Mouse (Mus musculus) G1E (cell line): ENCODE measurements around the gene Slc13a2. TPM values are rescaled to one million over a fixed set of nuclear protein-coding genes. Genes with fewer than 3 reads are reported as not detected.

Source experiments
- ATAC-seq: 2 replicates; pipeline ENCODE4 v1.8.0; 2016; ENCODE audit warnings: mild to moderate bottlenecking; ENCODE audit not compliant: insufficient number of reproducible peaks, poor library complexity, low FRiP score, severe bottlenecking; ENCODE audit errors: extremely low read depth
- DNase-seq: peaks from one replicate; pipeline ENCODE4 v3.0.0; 2012; ENCODE audit warnings: low spot score
- H3K27me3 ChIP-seq: 2 replicates; pipeline ENCODE4 v1.6.1; 2012; ENCODE audit warnings: mild to moderate bottlenecking, low read length, inconsistent platforms; ENCODE audit not compliant: insufficient read depth
- H3K36me3 ChIP-seq: replicated peaks from 2 replicates; pipeline ENCODE3; 2012; ENCODE audit warnings: mild to moderate bottlenecking, inconsistent platforms
- H3K4me1 ChIP-seq: 2 replicates; pipeline ENCODE4 v1.6.1; 2012; ENCODE audit warnings: low read depth, low read length, inconsistent platforms, mixed read lengths; ENCODE audit not compliant: insufficient read depth
- H3K4me3 ChIP-seq: 2 replicates; pipeline ENCODE4 v1.5.1; 2012; ENCODE audit warnings: low read depth, mild to moderate bottlenecking, inconsistent platforms, low read length, moderate library complexity, mixed read lengths
- H3K9me3 ChIP-seq: replicated peaks from 2 replicates; pipeline ENCODE4 v1.6.1; 2012; ENCODE audit warnings: inconsistent platforms
- CTCF ChIP-seq: IDR thresholded peaks from 2 replicates; pipeline ENCODE4 v1.5.1; 2012; ENCODE audit warnings: low read depth, low read length, inconsistent platforms, mixed read lengths
- GATA1 ChIP-seq: IDR thresholded peaks from 2 replicates; pipeline ENCODE4 v1.6.1; 2012; ENCODE audit warnings: borderline replicate concordance, low read length, inconsistent platforms, mixed read lengths
- GATA2 ChIP-seq: IDR thresholded peaks from 2 replicates; pipeline ENCODE4 v1.6.1; 2012; ENCODE audit warnings: low read depth, low read length, inconsistent platforms, borderline replicate concordance
- POLR2AphosphoS5 ChIP-seq: IDR thresholded peaks from 2 replicates; pipeline ENCODE4 v1.6.1; 2012; ENCODE audit warnings: low read depth, low read length, inconsistent platforms; ENCODE audit not compliant: insufficient replicate concordance
- TAL1 ChIP-seq: conservative IDR thresholded peaks from 2 replicates; pipeline ENCODE4 v1.6.1; 2012; ENCODE audit warnings: low read depth, low read length, inconsistent platforms, mixed read lengths
- polyA plus RNA-seq: library from polyadenylated mRNA; stranded (reverse); fragments of >175 nt; gene quantifications from 2 replicates; pipeline ENCODE4 v1.2.3, GENCODE M21; 2012
- total RNA-seq, 2 experiments: library from RNA; stranded (forward) in 1 of 2; stranded (reverse) in 1 of 2; fragments of 200-1000 nt in 1 of 2; fragments of >200 nt in 1 of 2; fragmentation: Nextera tagmentation in 1 of 2; gene quantifications; 2 replicates each; pipeline ENCODE4 v1.2.3; 2014 to 2017

Slc13a2 gene
- total and polyA plus RNA-seq, 3 experiments = not detected

GRCm38 (mm10) chr11:78377549-78378159, 44.4 kb downstream of the Slc13a2 start:
- H3K4me3 ChIP-seq = no peak overlapping the region
- no peaks in the 10 kb centered on the region for H3K36me3 ChIP-seq
- no peak for DNase-seq
- peaks cover 10% of the 10 kb centered on the region for H3K4me1 ChIP-seq
- H3K9me3 ChIP-seq = no peaks in the 10 kb centered on the region
- TF ChIP-seq TAL1 (no peak), POLR2AphosphoS5 (no peak), GATA1 (no peak), CTCF (no peak), GATA2 (no peak)
- peaks cover 48% of the 10 kb centered on the region for H3K27me3 ChIP-seq
- no peak for ATAC-seq

DNA sequence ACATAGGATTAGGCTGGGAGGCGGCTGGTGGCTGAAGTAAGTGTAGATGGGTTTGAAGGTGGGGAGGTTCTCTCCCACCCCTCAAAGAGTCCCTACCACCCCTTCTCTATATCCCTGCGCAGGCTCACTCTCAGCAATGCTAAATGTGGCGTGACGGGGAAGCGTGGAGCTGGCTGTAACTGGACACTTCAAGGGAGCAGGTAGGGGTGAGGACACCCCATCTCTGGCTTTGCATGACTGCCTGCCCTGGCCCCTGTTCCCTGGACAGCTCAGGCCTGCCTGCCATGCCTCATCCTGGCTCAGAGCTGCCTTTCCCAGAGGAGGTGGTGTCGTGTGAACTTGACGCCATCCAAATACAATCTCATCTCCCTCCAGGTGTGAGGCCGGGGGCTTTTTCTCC, 47.9 kb downstream of the Slc13a2 start:
- TF ChIP-seq POLR2AphosphoS5 (no peak), TAL1 (no peak), GATA2 (no peak), GATA1 (no peak), CTCF (no peak)
- peaks cover 61% of the 10 kb centered on the region for H3K27me3 ChIP-seq

DNA sequence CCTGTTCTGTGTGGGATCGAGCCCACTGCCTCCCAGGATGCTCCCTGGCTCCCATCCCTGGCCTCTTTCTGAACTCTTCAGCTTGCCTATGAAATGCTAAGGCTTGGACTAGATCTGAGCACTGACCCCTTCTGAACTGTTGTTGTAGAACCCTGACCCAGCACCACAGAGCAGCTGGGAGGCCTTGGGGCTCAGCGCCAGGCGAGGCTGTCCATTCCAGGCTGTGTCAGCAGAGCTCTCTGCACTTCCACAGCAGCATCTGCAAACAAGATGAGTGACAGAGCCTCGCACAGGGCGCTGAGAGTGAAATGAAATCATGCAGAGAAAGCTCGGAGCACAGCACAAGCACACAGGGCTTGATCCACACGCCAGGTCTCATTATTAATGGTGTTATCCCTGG, 49.4 kb downstream of the Slc13a2 start:
- H3K27me3 ChIP-seq = peaks cover 67% of the 10 kb centered on the region
- ATAC-seq = no peak
- no peak for DNase-seq
- H3K36me3 ChIP-seq = no peaks in the 10 kb centered on the region
- no peaks in the 10 kb centered on the region for H3K9me3 ChIP-seq
- no peak overlapping the region for H3K4me3 ChIP-seq
- H3K4me1 ChIP-seq = peaks cover 10% of the 10 kb centered on the region
- no peak for TF ChIP-seq CTCF
- no peak for TF ChIP-seq GATA2
- no peak for TF ChIP-seq GATA1
- no peak for TF ChIP-seq POLR2AphosphoS5
- TF ChIP-seq TAL1 = no peak

More for the DNA sequence above, 47.9 kb downstream of the Slc13a2 start:
- DNase-seq (no peak), ATAC-seq (no peak)
- Histone ChIP-seq H3K9me3 (no peaks in the 10 kb centered on the region), H3K4me3 (no peak overlapping the region), H3K4me1 (peaks cover 10% of the 10 kb centered on the region), H3K36me3 (no peaks in the 10 kb centered on the region)

DNA sequence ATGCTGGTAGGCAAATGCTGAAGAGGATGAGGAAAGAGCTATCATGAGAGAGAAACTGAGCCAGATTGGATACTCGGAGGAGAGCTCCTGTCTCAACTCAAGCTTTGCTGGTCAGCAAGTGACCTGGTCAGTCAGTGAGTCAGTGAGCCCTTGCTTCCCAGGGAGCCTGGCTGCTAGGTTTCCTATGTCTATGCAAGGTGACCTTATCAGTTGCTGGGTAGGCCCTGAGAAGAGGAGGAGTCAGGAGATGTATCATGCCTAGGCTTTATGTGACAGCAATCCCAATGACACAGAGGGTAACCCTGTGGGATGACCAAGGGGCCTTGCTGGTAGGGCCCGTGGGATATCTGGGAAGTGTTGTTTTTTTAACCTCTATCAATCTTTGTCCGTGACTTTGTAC, 49.9 kb downstream of the Slc13a2 start:
- DNase-seq (no peak), ATAC-seq (no peak)
- Histone ChIP-seq H3K4me1 (peaks cover 6% of the 10 kb centered on the region), H3K4me3 (no peak overlapping the region), H3K9me3 (no peaks in the 10 kb centered on the region), H3K27me3 (peaks cover 68% of the 10 kb centered on the region), H3K36me3 (no peaks in the 10 kb centered on the region)
- no peak for TF ChIP-seq POLR2AphosphoS5
- TF ChIP-seq GATA2 = no peak
- TF ChIP-seq GATA1 = no peak
- TF ChIP-seq TAL1 = no peak
- TF ChIP-seq CTCF = no peak

GRCm38 (mm10) chr11:78371711-78372110, 50.3 kb downstream of the Slc13a2 start:
- H3K4me3 ChIP-seq = no peak overlapping the region
- no peak for TF ChIP-seq GATA2
- no peak for TF ChIP-seq CTCF
- no peak for TF ChIP-seq TAL1
- H3K27me3 ChIP-seq = peaks cover 68% of the 10 kb centered on the region
- ATAC-seq = no peak
- peaks cover 3% of the 10 kb centered on the region; the same call in 1 of the 2 replicates for H3K4me1 ChIP-seq
- no peaks in the 10 kb centered on the region for H3K36me3 ChIP-seq
- no peak for DNase-seq
- no peaks in the 10 kb centered on the region for H3K9me3 ChIP-seq

- Histone ChIP-seq H3K36me3 (no peaks in the 10 kb centered on the region), H3K27me3 (peaks cover 73% of the 10 kb centered on the region), H3K9me3 (no peaks in the 10 kb centered on the region), H3K4me1 (no peaks in the 10 kb centered on the region), H3K4me3 (no peak overlapping the region)
- no peak for ATAC-seq
- TF ChIP-seq GATA2 (no peak), POLR2AphosphoS5 (no peak), TAL1 (no peak), GATA1 (no peak), CTCF (no peak)
- DNase-seq = no peak
Measured at GRCm38 (mm10) chr11:78370389-78370788, 51.6 kb downstream of the Slc13a2 start.
